ENCODE assay signal across 8 mouse cellular contexts in genomic region chr8:70598283-70598682, GRCm38 (mm10). TPM values are rescaled to one million over a fixed set of nuclear protein-coding genes. Genes with fewer than 3 reads are reported as not detected.
A peak's percentile ranks its signal among the peaks of the same experiment; 100 is the strongest.
DNase-seq lines count a peak whose midpoint lies in the region; ATAC-seq and TF ChIP-seq lines count a peak whose summit lies in the region.

No protein-coding gene starts in this region.

- peak overlapping the region; percentile 74 for H3K9ac ChIP-seq in forebrain, embryonic 11.5 days (ENCODE audit: low read length)
- H3K9ac ChIP-seq in heart, postnatal 0 days (replicated peaks; ENCODE audit: low read depth, low read length): peak overlapping the region; percentile 50
- peak overlapping the region; percentile 28; the same call in 1 of the 2 replicates for H3K9ac ChIP-seq in liver, embryonic 16.5 days (ENCODE audit: low read depth, low read length)

- intact Hi-C loops in heart, postnatal 25 days (cut with DNase I): loop anchor here (10.0 kb wide), 1 partner anchor 53 kb away; no protein-coding TSS in a partner anchor

- peak; percentile 97 for DNase-seq in heart, adult 11 months
- no peak for DNase-seq in heart, postnatal 25 days (ENCODE audit: low spot score)
- DNase-seq in forebrain, embryonic 11.5 days (ENCODE audit: low spot score): peak; percentile 94
- peak; percentile 65 for DNase-seq in heart, postnatal 0 days (ENCODE audit: low spot score)
- peak; percentile 88 to 92 for DNase-seq in kidney, postnatal 36 days
- DNase-seq in ovary, adult 18-20 months (ENCODE audit: low spot score): peak; percentile 74

- no peak for TF ChIP-seq EP300 in heart, postnatal 0 days (IDR thresholded peaks at IDR 0.05; ENCODE audit: low read depth)

- under 1% methylated on average over 29 of the region's 29 CpGs for WGBS in forebrain, embryonic 11.5 days
- WGBS in heart, postnatal 0 days: 10% methylated on average over 29 of the region's 29 CpGs
- WGBS in liver, embryonic 16.5 days (ENCODE audit: insufficient replicate concordance): 37% methylated on average over 29 of the region's 29 CpGs

- peaks cover 47% of the 10 kb centered on the region for H3K4me1 ChIP-seq in forebrain, embryonic 11.5 days (replicated peaks; ENCODE audit: control insufficient read depth, insufficient read depth, low read length)
- H3K4me1 ChIP-seq in heart, postnatal 0 days (ENCODE audit: control insufficient read depth, insufficient read depth): peaks cover 24% of the 10 kb centered on the region
- peaks cover 48% of the 10 kb centered on the region for H3K4me1 ChIP-seq in liver, embryonic 16.5 days (ENCODE audit: control insufficient read depth, low read depth, low read length)

- H3K4me3 ChIP-seq in forebrain, embryonic 11.5 days (ENCODE audit: low read depth, low read length): peak overlapping the region; percentile 46
- H3K4me3 ChIP-seq in heart, postnatal 0 days (ENCODE audit: low read depth, low read length): peak overlapping the region; percentile 51
- peak overlapping the region; percentile 42 for H3K4me3 ChIP-seq in liver, embryonic 16.5 days (ENCODE audit: low read depth, low read length)

- H3K27ac ChIP-seq in forebrain, embryonic 11.5 days (ENCODE audit: low read depth, low read length): peak overlapping the region; percentile 25; the same call in 1 of the 2 replicates
- H3K27ac ChIP-seq in heart, postnatal 0 days (ENCODE audit: low read depth): no peak overlapping the region; the same call in 1 of the 2 replicates
- H3K27ac ChIP-seq in liver, embryonic 16.5 days (ENCODE audit: low read length): no peak overlapping the region

- H3K4me2 ChIP-seq in forebrain, embryonic 11.5 days (ENCODE audit: low read depth, low read length, severe bottlenecking): peak overlapping the region; percentile 91
- H3K4me2 ChIP-seq in heart, postnatal 0 days (ENCODE audit: low read depth, low read length): peak overlapping the region; percentile 79
- H3K4me2 ChIP-seq in liver, embryonic 16.5 days (ENCODE audit: low read depth, low read length): peak overlapping the region; percentile 61

- TF ChIP-seq CTCF in heart, postnatal 0 days (IDR thresholded peaks at IDR 0.05; ENCODE audit: low read depth): peak; percentile 74

- H3K27me3 ChIP-seq in forebrain, embryonic 11.5 days (ENCODE audit: control insufficient read depth, insufficient read depth, low read length): no peaks in the 10 kb centered on the region; the same call in 1 of the 2 replicates
- no peaks in the 10 kb centered on the region for H3K27me3 ChIP-seq in heart, postnatal 0 days (ENCODE audit: control insufficient read depth, insufficient read depth, low read length)
- H3K27me3 ChIP-seq in liver, embryonic 16.5 days (ENCODE audit: control insufficient read depth, insufficient read depth, low read depth, low read length): no peaks in the 10 kb centered on the region

- H3K9me3 ChIP-seq in forebrain, embryonic 11.5 days (ENCODE audit: control insufficient read depth, low read length): no peaks in the 10 kb centered on the region; the same call in 1 of the 2 replicates
- no peaks in the 10 kb centered on the region for H3K9me3 ChIP-seq in heart, postnatal 0 days (replicated peaks; ENCODE audit: control insufficient read depth, low read length)
- H3K9me3 ChIP-seq in liver, embryonic 16.5 days (replicated peaks; ENCODE audit: control insufficient read depth, low read length): no peaks in the 10 kb centered on the region; the same call in 1 of the 2 replicates

- H3K36me3 ChIP-seq in forebrain, embryonic 11.5 days (ENCODE audit: control insufficient read depth, insufficient read depth, low read length): no peaks in the 10 kb centered on the region; the same call in 1 of the 2 replicates
- H3K36me3 ChIP-seq in heart, postnatal 0 days (replicated peaks; ENCODE audit: control insufficient read depth, insufficient read depth, low read length): 0 out of 2 replicates have a peak, but pooled peaks cover 5% of the 10 kb centered on the region
- no peaks in the 10 kb centered on the region for H3K36me3 ChIP-seq in liver, embryonic 16.5 days (ENCODE audit: control insufficient read depth, insufficient read depth)

- peak; percentile 35 for ATAC-seq in forebrain, embryonic 11.5 days (replicated peaks; ENCODE audit: low FRiP score)
- ATAC-seq in heart, postnatal 0 days (ENCODE audit: insufficient read depth, low read depth): peak; percentile 34
- no peak for ATAC-seq in liver, embryonic 16.5 days (ENCODE audit: low read depth)
- no peak for ATAC-seq in megakaryocyte progenitor cell, adult 5-6 weeks (replicated peaks; ENCODE audit: poor library complexity)

RNA-seq across cellular contexts. Expression of gene Isyna1, which starts 4.1 kb away (rescaled TPM):
- total RNA-seq in heart, postnatal 25 days (2021): 10 to 100 TPM; 21.5 to 25.1 TPM
- 98.1 and 109 TPM in 2 replicates for polyA plus RNA-seq in forebrain, embryonic 11.5 days (2014; fragmentation: Nextera tagmentation; extraction: Ambion mirVana)
- total RNA-seq in heart, postnatal 0 days (2014; rRNA removed; ENCODE audit: low replicate concordance): 111 and 125 TPM in 2 replicates
- 53.3 and 59.6 TPM in 2 replicates for polyA plus RNA-seq in heart, postnatal 0 days (2015; fragmentation: Nextera tagmentation; extraction: Ambion mirVana)
- 35.0 and 38.0 TPM in 2 replicates for polyA plus RNA-seq in liver, embryonic 16.5 days (2015; fragmentation: Nextera tagmentation; extraction: Ambion mirVana)
- total RNA-seq in megakaryocyte progenitor cell, adult 5-6 weeks (2015): 26.1 and 39.0 TPM in 2 replicates
- 42.9 and 45.4 TPM in 2 replicates for total RNA-seq in megakaryocyte progenitor cell, adult 5-6 weeks (2017)

RNA-seq across cellular contexts. Expression of gene Ssbp4, which starts 10.4 kb away (rescaled TPM):
- total RNA-seq in heart, postnatal 25 days (2021): 10 to 100 TPM; 37.0 to 37.7 TPM
- polyA plus RNA-seq in forebrain, embryonic 11.5 days (2014; fragmentation: Nextera tagmentation; extraction: Ambion mirVana): 113 and 127 TPM in 2 replicates
- 107 and 143 TPM in 2 replicates for total RNA-seq in heart, postnatal 0 days (2014; rRNA removed; ENCODE audit: low replicate concordance)
- polyA plus RNA-seq in heart, postnatal 0 days (2015; fragmentation: Nextera tagmentation; extraction: Ambion mirVana): 55.6 and 57.3 TPM in 2 replicates
- polyA plus RNA-seq in liver, embryonic 16.5 days (2015; fragmentation: Nextera tagmentation; extraction: Ambion mirVana): 25.1 and 32.3 TPM in 2 replicates
- 31.6 and 40.7 TPM in 2 replicates for total RNA-seq in megakaryocyte progenitor cell, adult 5-6 weeks (2015)
- 40.2 and 69.7 TPM in 2 replicates for total RNA-seq in megakaryocyte progenitor cell, adult 5-6 weeks (2017)

RNA-seq across cellular contexts. Expression of gene Lrrc25, which starts 17.7 kb away (rescaled TPM):
- total RNA-seq in heart, postnatal 25 days (2021): 1 to 10 TPM; 1.4 to 1.5 TPM
- 1.2 and 1.4 TPM in 2 replicates for polyA plus RNA-seq in forebrain, embryonic 11.5 days (2014; fragmentation: Nextera tagmentation; extraction: Ambion mirVana)
- 1.5 and 2.2 TPM in 2 replicates for total RNA-seq in heart, postnatal 0 days (2014; rRNA removed; ENCODE audit: low replicate concordance)
- polyA plus RNA-seq in heart, postnatal 0 days (2015; fragmentation: Nextera tagmentation; extraction: Ambion mirVana): 1.3 and 1.6 TPM in 2 replicates
- 7.5 and 9.0 TPM in 2 replicates for polyA plus RNA-seq in liver, embryonic 16.5 days (2015; fragmentation: Nextera tagmentation; extraction: Ambion mirVana)
- total RNA-seq in megakaryocyte progenitor cell, adult 5-6 weeks (2015): 6.2 and 12.9 TPM in 2 replicates
- 4.7 and 5.4 TPM in 2 replicates for total RNA-seq in megakaryocyte progenitor cell, adult 5-6 weeks (2017)

RNA-seq across cellular contexts. Expression of gene Gdf15, which starts 34.0 kb away (rescaled TPM):
- total RNA-seq in heart, postnatal 25 days (2021): under 1 TPM; 0.56 to 0.73 TPM
- not detected in 2 replicates for polyA plus RNA-seq in forebrain, embryonic 11.5 days (2014; fragmentation: Nextera tagmentation; extraction: Ambion mirVana)
- total RNA-seq in heart, postnatal 0 days (2014; rRNA removed; ENCODE audit: low replicate concordance): 0.15 and 5.4 TPM in 2 replicates
- 1.4 and 1.7 TPM in 2 replicates for polyA plus RNA-seq in heart, postnatal 0 days (2015; fragmentation: Nextera tagmentation; extraction: Ambion mirVana)
- polyA plus RNA-seq in liver, embryonic 16.5 days (2015; fragmentation: Nextera tagmentation; extraction: Ambion mirVana): 2.7 and 3.1 TPM in 2 replicates
- not detected in 2 replicates for total RNA-seq in megakaryocyte progenitor cell, adult 5-6 weeks (2015)
- total RNA-seq in megakaryocyte progenitor cell, adult 5-6 weeks (2017): not detected in 2 replicates

RNA-seq across cellular contexts. Expression of gene Ell, which starts 59.0 kb away (rescaled TPM):
- 10 to 100 TPM; 11.7 to 13.3 TPM for total RNA-seq in heart, postnatal 25 days (2021)
- polyA plus RNA-seq in forebrain, embryonic 11.5 days (2014; fragmentation: Nextera tagmentation; extraction: Ambion mirVana): 21.8 and 22.2 TPM in 2 replicates
- total RNA-seq in heart, postnatal 0 days (2014; rRNA removed; ENCODE audit: low replicate concordance): 7.3 and 13.9 TPM in 2 replicates
- 7.9 and 9.1 TPM in 2 replicates for polyA plus RNA-seq in heart, postnatal 0 days (2015; fragmentation: Nextera tagmentation; extraction: Ambion mirVana)
- polyA plus RNA-seq in liver, embryonic 16.5 days (2015; fragmentation: Nextera tagmentation; extraction: Ambion mirVana): 12.9 and 16.8 TPM in 2 replicates
- total RNA-seq in megakaryocyte progenitor cell, adult 5-6 weeks (2015): 8.5 and 8.7 TPM in 2 replicates
- total RNA-seq in megakaryocyte progenitor cell, adult 5-6 weeks (2017): 9.1 and 9.5 TPM in 2 replicates

Comparison
In these comparisons a context has a peak if more than half of its experiments do, and no peak if none do; other contexts are left out.
1. ATAC-seq: peak in forebrain, embryonic 11.5 days (single experiment) and heart, postnatal 0 days (single experiment); none in liver, embryonic 16.5 days (single experiment) and megakaryocyte progenitor cell, adult 5-6 weeks (single experiment).
2. Peak in every context shown above with its lines, with median percentiles within 50 percentile points of each other: H3K4me2 ChIP-seq, H3K4me3 ChIP-seq and H3K9ac ChIP-seq.